Comparison of ENCODE assay signal across 9 mouse cellular contexts in genomic region chr10:121290682-121291078, GRCm38 (mm10).
A peak's percentile ranks its signal among the peaks of the same experiment; 100 is the strongest.
DNase-seq lines count a peak whose midpoint lies in the region; ATAC-seq lines count a peak whose summit lies in the region.
"Had no signal": no experiment of that assay in that cellular context is flagged by ENCODE, and none has a peak within 500 bp of the region (broad histone marks: within the 10 kb centered on the region; RNA-seq: fewer than 3 reads in every experiment).

No protein-coding gene starts in this region.

- no peaks in the 10 kb centered on the region for H3K9me3 ChIP-seq in hindbrain, embryonic 12.5 days (replicated peaks)
- no peaks in the 10 kb centered on the region for H3K9me3 ChIP-seq in midbrain, embryonic 11.5 days (ENCODE audit: control insufficient read depth, low read length)

- H3K27ac ChIP-seq in hindbrain, embryonic 12.5 days: peak overlapping the region; percentile 78
- H3K27ac ChIP-seq in midbrain, embryonic 11.5 days (ENCODE audit: low read depth, low read length): no peak overlapping the region; the same call in 1 of the 2 replicates

- WGBS in hindbrain, embryonic 12.5 days: 32% methylated on average over 20 of the region's 20 CpGs
- 58% methylated on average over 20 of the region's 20 CpGs for WGBS in midbrain, embryonic 11.5 days

- peak; percentile 80 to 83 for DNase-seq in left cerebral cortex, adult 18-20 months (ENCODE audit: low spot score in 2 of 2)
- no peak for DNase-seq in left cerebral cortex, postnatal 4 days
- DNase-seq in midbrain, embryonic 11.5 days (ENCODE audit: low spot score, missing footprints): peak; percentile 83
- peak; percentile 93 for DNase-seq in telencephalon, adult 2 months (ENCODE audit: low read depth, low spot score)
- DNase-seq in adipocyte (ENCODE audit: low spot score): no peak
- no peak for DNase-seq in thymus, postnatal 10 days (ENCODE audit: low spot score in 2 of 2)
- DNase-seq: kidney, adult 11 months had no signal

- H3K9ac ChIP-seq in hindbrain, embryonic 12.5 days: no peak overlapping the region
- H3K9ac ChIP-seq in midbrain, embryonic 11.5 days (ENCODE audit: low read length): no peak overlapping the region

- ATAC-seq in hindbrain, embryonic 12.5 days (ENCODE audit: low FRiP score): peak; percentile 80
- peak; percentile 67 for ATAC-seq in midbrain, embryonic 11.5 days (ENCODE audit: low FRiP score)

- 0 out of 2 replicates have a peak, but pooled peaks cover 11% of the 10 kb centered on the region for H3K36me3 ChIP-seq in hindbrain, embryonic 12.5 days
- no peaks in the 10 kb centered on the region for H3K36me3 ChIP-seq in midbrain, embryonic 11.5 days (ENCODE audit: control insufficient read depth, insufficient read depth, low read length)

- intact Hi-C loops in left cerebral cortex, postnatal 4 days (cut with DNase I): no loop called here

- peaks cover 12% of the 10 kb centered on the region for H3K4me1 ChIP-seq in hindbrain, embryonic 12.5 days
- H3K4me1 ChIP-seq in midbrain, embryonic 11.5 days (ENCODE audit: control insufficient read depth, insufficient read depth, low read length): no peaks in the 10 kb centered on the region

- H3K4me3 ChIP-seq in hindbrain, embryonic 12.5 days: no peak overlapping the region
- H3K4me3 ChIP-seq in midbrain, embryonic 11.5 days (ENCODE audit: low read depth, low read length): no peak overlapping the region
- H3K4me3 ChIP-seq: erythroblast, embryonic 14.5 days had no signal

- no peaks in the 10 kb centered on the region for H3K27me3 ChIP-seq in hindbrain, embryonic 12.5 days
- no peaks in the 10 kb centered on the region for H3K27me3 ChIP-seq in midbrain, embryonic 11.5 days (ENCODE audit: control insufficient read depth, insufficient read depth, low read length)

- H3K4me2 ChIP-seq in hindbrain, embryonic 12.5 days (replicated peaks): peak overlapping the region; percentile 31
- peak overlapping the region; percentile 2; the same call in 1 of the 2 replicates for H3K4me2 ChIP-seq in midbrain, embryonic 11.5 days

Comparison
In these comparisons a context has a peak if more than half of its experiments do, and no peak if none do; other contexts are left out.
1. DNase-seq: peak in left cerebral cortex, adult 18-20 months (2 of 2), midbrain, embryonic 11.5 days (single experiment) and telencephalon, adult 2 months (single experiment); none in left cerebral cortex, postnatal 4 days (single experiment), adipocyte (single experiment) and thymus, postnatal 10 days (0 of 2).